Mouse (Mus musculus) fibroblast of lung, adult 2 months (primary cell): Measurements from ENCODE around the gene As3mt.

Experiments used
- DNase-seq: peaks from one replicate; pipeline ENCODE4 v3.0.0-alpha.2; 2011; ENCODE audit warnings: low read depth

The As3mt gene

GRCm38 (mm10) chr19:46789782-46790181, 82.5 kb downstream of the As3mt start:
- no peak for DNase-seq
